Mouse (Mus musculus): ENCODE results near the gene Adh6b.

DNA sequence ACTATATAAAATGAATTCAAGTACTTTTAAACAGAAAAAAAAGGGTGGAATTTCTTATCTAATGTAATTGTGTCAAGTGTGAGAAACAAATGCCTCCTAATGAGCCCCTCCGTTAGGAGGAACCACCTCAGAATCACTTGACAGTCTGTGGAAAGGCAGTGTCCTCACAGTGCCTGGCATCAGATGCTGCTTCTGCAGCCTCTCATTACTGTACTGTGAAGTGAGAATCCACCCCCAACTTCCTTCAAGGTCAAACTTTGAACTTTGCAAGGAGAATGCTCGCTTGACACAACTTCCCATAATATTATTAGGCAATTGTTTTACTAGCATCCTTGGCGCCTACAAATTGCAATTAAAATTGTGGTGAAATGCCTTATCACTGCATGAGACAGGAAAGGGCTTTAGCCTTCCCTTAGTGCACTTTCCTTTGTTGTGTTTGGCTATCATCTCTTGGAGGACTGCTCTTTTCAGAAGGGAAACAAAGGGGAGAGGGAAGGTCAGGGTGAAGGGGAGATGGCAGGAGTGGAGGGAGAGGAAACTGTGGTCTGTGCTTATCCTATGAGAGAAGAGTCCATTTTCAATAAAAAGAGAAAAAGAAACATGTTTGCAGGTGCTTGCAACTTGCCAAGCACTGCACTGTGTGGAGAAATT is 5.3 kb upstream of the Adh6b start:
- TF ChIP-seq CTCF (IDR thresholded peaks at IDR 0.05; ENCODE audit: control insufficient read depth, insufficient read depth, insufficient read length) (no peak), MYOD1 (IDR thresholded peaks at IDR 0.05; ENCODE audit: control insufficient read depth, insufficient read length, low read depth) (no peak), USF1 (IDR thresholded peaks at IDR 0.05; ENCODE audit: low read depth) (no peak), MAX (IDR thresholded peaks at IDR 0.05) (no peak), MYOG (IDR thresholded peaks at IDR 0.05; ENCODE audit: control insufficient read depth, extremely low read depth, insufficient read length) (no peak), CEBPB (IDR thresholded peaks at IDR 0.05; ENCODE audit: low read depth) (no peak), FOSL1 (IDR thresholded peaks at IDR 0.05; ENCODE audit: insufficient read depth, low read length, poor library complexity, severe bottlenecking) (no peak)
